Comparison of ENCODE assay signal across 8 mouse cellular contexts in the genomic region with DNA sequence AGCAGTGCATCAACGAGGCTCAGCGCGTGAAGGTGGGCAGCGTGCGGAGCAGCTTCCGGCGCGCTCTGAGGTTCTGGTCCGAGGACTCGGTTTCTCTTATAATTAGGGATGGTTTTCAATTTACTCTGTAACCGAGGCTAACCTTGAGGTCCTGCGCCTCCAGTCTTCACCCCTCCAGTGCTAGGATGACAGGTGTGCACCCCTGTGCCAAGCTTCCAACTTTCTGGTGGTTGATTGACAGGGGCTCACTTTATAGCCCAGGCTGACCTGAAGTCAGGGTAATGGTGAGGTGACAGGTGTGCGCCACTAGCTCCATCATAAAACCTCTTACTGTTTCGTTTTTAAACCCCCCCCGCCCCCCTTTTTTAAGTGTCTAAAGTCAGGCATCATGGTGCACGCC. TPM values are rescaled to one million over a fixed set of nuclear protein-coding genes. Genes with fewer than 3 reads are reported as not detected.
DNase-seq lines count a peak whose midpoint lies in the region; ATAC-seq and TF ChIP-seq lines count a peak whose summit lies in the region.

No protein-coding gene starts in this region.

- H3K9me3 ChIP-seq in liver, embryonic 12.5 days (replicated peaks) = no peaks in the 10 kb centered on the region
- no peaks in the 10 kb centered on the region for H3K9me3 ChIP-seq in stomach, embryonic 16.5 days (replicated peaks; ENCODE audit: control insufficient read depth, low read length)

- DNase-seq in cerebellum, adult 2 months = no peak
- DNase-seq in cerebellum, adult 8-10 months = no peak
- no peak for DNase-seq in spleen, adult 2 months (ENCODE audit: low read depth in 1 of 2, low spot score in 2 of 2)
- no peak for DNase-seq in spleen, adult 12 weeks (ENCODE audit: low spot score)
- no peak for DNase-seq in left cerebral cortex, adult 18-20 months (ENCODE audit: low spot score in 2 of 2)
- no peak for DNase-seq in spleen, postnatal 36 days (ENCODE audit: low spot score in 2 of 2)

- ATAC-seq in liver, embryonic 12.5 days = peak; percentile 16; the same call in 1 of the 2 replicates
- ATAC-seq in stomach, embryonic 16.5 days (ENCODE audit: insufficient read depth, low FRiP score) = no peak

- H3K4me1 ChIP-seq in cerebellum, adult 2 months (ENCODE audit: control insufficient read depth, insufficient read depth, low read length) = peaks cover 9% of the 10 kb centered on the region; the same call in 1 of the 2 replicates
- peaks cover 6% of the 10 kb centered on the region; the same call in 1 of the 2 replicates for H3K4me1 ChIP-seq in spleen, adult 2 months (ENCODE audit: control insufficient read depth, insufficient read depth, insufficient read length)
- peaks cover 38% of the 10 kb centered on the region for H3K4me1 ChIP-seq in liver, embryonic 12.5 days
- peaks cover 12% of the 10 kb centered on the region for H3K4me1 ChIP-seq in stomach, embryonic 16.5 days (ENCODE audit: control insufficient read depth, insufficient read depth, low read length)

- peak overlapping the region; percentile 87 for H3K4me2 ChIP-seq in liver, embryonic 12.5 days
- H3K4me2 ChIP-seq in stomach, embryonic 16.5 days (ENCODE audit: low read depth, low read length) = peak overlapping the region; percentile 76

- no peak for TF ChIP-seq CTCF in cerebellum, adult 2 months (IDR thresholded peaks at IDR 0.05; ENCODE audit: borderline replicate concordance, insufficient read depth, low read depth, low read length)
- no peak for TF ChIP-seq CTCF in spleen, adult 2 months (IDR thresholded peaks at IDR 0.05; ENCODE audit: extremely low read depth, insufficient read depth, insufficient read length, insufficient replicate concordance)

- peak overlapping the region; percentile 12; the same call in 1 of the 2 replicates for H3K27ac ChIP-seq in cerebellum, adult 2 months (ENCODE audit: insufficient read depth, low read length)
- H3K27ac ChIP-seq in spleen, adult 2 months (ENCODE audit: insufficient read depth, low read length) = peak overlapping the region; percentile 52
- peak overlapping the region; percentile 72 for H3K27ac ChIP-seq in liver, embryonic 12.5 days
- H3K27ac ChIP-seq in stomach, embryonic 16.5 days (ENCODE audit: low read length) = peak overlapping the region; percentile 82

- H3K4me3 ChIP-seq in cerebellum, adult 2 months (replicated peaks; ENCODE audit: insufficient read depth, low read depth, low read length) = peak overlapping the region; percentile 80
- peak overlapping the region; percentile 82 for H3K4me3 ChIP-seq in spleen, adult 2 months (ENCODE audit: extremely low read depth, insufficient read depth, insufficient read length)
- H3K4me3 ChIP-seq in liver, embryonic 12.5 days = peak overlapping the region; percentile 79
- H3K4me3 ChIP-seq in stomach, embryonic 16.5 days (replicated peaks; ENCODE audit: low read length) = peak overlapping the region; percentile 68

- peaks cover 21% of the 10 kb centered on the region for H3K36me3 ChIP-seq in spleen, adult 2 months (ENCODE audit: control insufficient read depth, insufficient read depth, low read length)
- peaks cover 65% of the 10 kb centered on the region for H3K36me3 ChIP-seq in liver, embryonic 12.5 days
- H3K36me3 ChIP-seq in stomach, embryonic 16.5 days (ENCODE audit: control insufficient read depth, insufficient read depth, low read length) = no peaks in the 10 kb centered on the region; the same call in none of the 2 replicates

- WGBS in cerebellum, adult 2 months = 4% methylated on average over 16 of the region's 16 CpGs
- WGBS in spleen, adult 2 months = 2% methylated on average over 16 of the region's 16 CpGs
- WGBS in liver, embryonic 12.5 days (ENCODE audit: insufficient replicate concordance) = 2% methylated on average over 16 of the region's 16 CpGs
- 2% methylated on average over 16 of the region's 16 CpGs for WGBS in stomach, embryonic 16.5 days

- no peaks in the 10 kb centered on the region for H3K27me3 ChIP-seq in cerebellum, adult 2 months (ENCODE audit: control insufficient read depth, insufficient read depth, low read length)
- no peaks in the 10 kb centered on the region for H3K27me3 ChIP-seq in spleen, adult 2 months (ENCODE audit: control insufficient read depth, insufficient read depth, low read length)
- H3K27me3 ChIP-seq in liver, embryonic 12.5 days (replicated peaks) = no peaks in the 10 kb centered on the region
- no peaks in the 10 kb centered on the region for H3K27me3 ChIP-seq in stomach, embryonic 16.5 days (ENCODE audit: control insufficient read depth, insufficient read depth, low read length)

- H3K9ac ChIP-seq in liver, embryonic 12.5 days = peak overlapping the region; percentile 80
- H3K9ac ChIP-seq in stomach, embryonic 16.5 days (ENCODE audit: low read length) = peak overlapping the region; percentile 80

- TF ChIP-seq POLR2A in cerebellum, adult 2 months (IDR thresholded peaks at IDR 0.05; ENCODE audit: borderline replicate concordance, insufficient read depth, low read length) = no peak
- TF ChIP-seq POLR2A in spleen, adult 2 months (IDR thresholded peaks at IDR 0.05; ENCODE audit: low read depth, low read length) = no peak

RNA-seq across cellular contexts. Expression of a gene that starts 0.6 kb away (rescaled TPM):
- polyA plus RNA-seq in cerebellum, adult 2 months (2012; rRNA removed) = 286 and 287 TPM in 2 replicates
- 200 and 269 TPM in 2 replicates for polyA plus RNA-seq in spleen, adult 2 months (2012; rRNA removed)
- polyA plus RNA-seq in liver, embryonic 12.5 days (2016; fragmentation: Nextera tagmentation; extraction: Ambion mirVana) = 205 and 212 TPM in 2 replicates
- polyA plus RNA-seq in stomach, embryonic 16.5 days (2015; fragmentation: Nextera tagmentation; extraction: Ambion mirVana) = 354 and 410 TPM in 2 replicates
- total RNA-seq in left cerebral cortex, adult 18-20 months (2021) = 100 to 1,000 TPM; 141 to 145 TPM

RNA-seq across cellular contexts. Expression of a gene that starts 0.6 kb away (rescaled TPM):
- 42.9 and 45.0 TPM in 2 replicates for polyA plus RNA-seq in cerebellum, adult 2 months (2012; rRNA removed)
- polyA plus RNA-seq in spleen, adult 2 months (2012; rRNA removed) = 37.4 and 44.5 TPM in 2 replicates
- polyA plus RNA-seq in liver, embryonic 12.5 days (2016; fragmentation: Nextera tagmentation; extraction: Ambion mirVana) = 37.0 and 40.0 TPM in 2 replicates
- 48.8 and 50.4 TPM in 2 replicates for polyA plus RNA-seq in stomach, embryonic 16.5 days (2015; fragmentation: Nextera tagmentation; extraction: Ambion mirVana)
- 10 to 100 TPM; 42.0 to 49.1 TPM for total RNA-seq in left cerebral cortex, adult 18-20 months (2021)

RNA-seq across cellular contexts. Expression of a gene that starts 12.7 kb away (rescaled TPM):
- polyA plus RNA-seq in cerebellum, adult 2 months (2012; rRNA removed) = 55.5 and 56.8 TPM in 2 replicates
- 0.52 and 0.61 TPM in 2 replicates for polyA plus RNA-seq in spleen, adult 2 months (2012; rRNA removed)
- polyA plus RNA-seq in liver, embryonic 12.5 days (2016; fragmentation: Nextera tagmentation; extraction: Ambion mirVana) = 0.45 and 0.63 TPM in 2 replicates
- polyA plus RNA-seq in stomach, embryonic 16.5 days (2015; fragmentation: Nextera tagmentation; extraction: Ambion mirVana) = 3.8 and 4.1 TPM in 2 replicates
- total RNA-seq in left cerebral cortex, adult 18-20 months (2021) = 10 to 100 TPM; 86.4 to 94.3 TPM

RNA-seq across cellular contexts. Expression of a gene that starts 20.3 kb away (rescaled TPM):
- polyA plus RNA-seq in cerebellum, adult 2 months (2012; rRNA removed) = 262 and 322 TPM in 2 replicates
- polyA plus RNA-seq in spleen, adult 2 months (2012; rRNA removed) = 28.1 and 34.7 TPM in 2 replicates
- polyA plus RNA-seq in liver, embryonic 12.5 days (2016; fragmentation: Nextera tagmentation; extraction: Ambion mirVana) = 19.6 and 21.4 TPM in 2 replicates
- polyA plus RNA-seq in stomach, embryonic 16.5 days (2015; fragmentation: Nextera tagmentation; extraction: Ambion mirVana) = 27.3 and 32.5 TPM in 2 replicates
- total RNA-seq in left cerebral cortex, adult 18-20 months (2021) = 1 to 10 TPM; 7.9 to 9.8 TPM

RNA-seq across cellular contexts. Expression of a gene that starts 26.7 kb away (rescaled TPM):
- 19.1 and 21.0 TPM in 2 replicates for polyA plus RNA-seq in cerebellum, adult 2 months (2012; rRNA removed)
- 0.33 and 0.40 TPM in 2 replicates for polyA plus RNA-seq in spleen, adult 2 months (2012; rRNA removed)
- 1.0 and 1.5 TPM in 2 replicates for polyA plus RNA-seq in liver, embryonic 12.5 days (2016; fragmentation: Nextera tagmentation; extraction: Ambion mirVana)
- 1.4 and 2.1 TPM in 2 replicates for polyA plus RNA-seq in stomach, embryonic 16.5 days (2015; fragmentation: Nextera tagmentation; extraction: Ambion mirVana)
- 10 to 100 TPM; 16.4 to 19.1 TPM for total RNA-seq in left cerebral cortex, adult 18-20 months (2021)

Comparison
In these comparisons a context has a peak if more than half of its experiments do, and no peak if none do; other contexts are left out.
1. H3K27ac ChIP-seq: peak in every context shown above with its lines; median percentile 82 in stomach, embryonic 16.5 days; 72 in liver, embryonic 12.5 days; 52 in spleen, adult 2 months; 12 in cerebellum, adult 2 months.
2. RNA of a gene that starts 12.7 kb away (polyA plus RNA-seq): 55.5 to 56.8 TPM in cerebellum, adult 2 months; 3.8 to 4.1 TPM in stomach, embryonic 16.5 days, 0.45 to 0.63 TPM in liver, embryonic 12.5 days and 0.52 to 0.61 TPM in spleen, adult 2 months; every median in the first group is over 10 times any median in the second.
3. Peak in every context shown above with its lines, with median percentiles within 50 percentile points of each other: H3K4me3 ChIP-seq.